Mouse (Mus musculus): ENCODE results near the gene Rbms3.

Gene Rbms3

GRCm38 (mm10) chr9:117476753-117477152, 153.0 kb downstream of the Rbms3 start:
- no peak for DNase-seq

GRCm38 (mm10) chr9:117452816-117453215, 176.9 kb downstream of the Rbms3 start:
- no peak for DNase-seq

DNA sequence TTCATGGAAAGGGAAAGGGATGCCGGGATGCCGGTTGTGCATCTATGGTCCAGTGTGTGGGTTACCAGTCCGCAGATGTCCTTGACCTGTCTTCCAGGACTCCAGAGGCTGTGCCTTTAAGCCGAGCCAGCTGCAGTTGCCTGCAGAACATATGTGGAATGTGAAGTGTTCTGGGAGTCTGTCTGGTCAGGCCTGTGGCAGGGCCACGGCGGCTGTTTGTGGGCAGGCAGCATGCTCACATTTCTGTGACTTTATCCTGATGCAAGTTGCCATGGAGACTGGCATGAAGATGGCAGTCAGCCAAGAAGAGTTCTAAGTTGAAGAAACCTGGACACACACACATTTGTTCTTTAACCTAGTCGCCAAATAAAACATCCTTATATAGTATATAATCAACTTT, 187.1 kb downstream of the Rbms3 start:
- DNase-seq, result no peak

DNA sequence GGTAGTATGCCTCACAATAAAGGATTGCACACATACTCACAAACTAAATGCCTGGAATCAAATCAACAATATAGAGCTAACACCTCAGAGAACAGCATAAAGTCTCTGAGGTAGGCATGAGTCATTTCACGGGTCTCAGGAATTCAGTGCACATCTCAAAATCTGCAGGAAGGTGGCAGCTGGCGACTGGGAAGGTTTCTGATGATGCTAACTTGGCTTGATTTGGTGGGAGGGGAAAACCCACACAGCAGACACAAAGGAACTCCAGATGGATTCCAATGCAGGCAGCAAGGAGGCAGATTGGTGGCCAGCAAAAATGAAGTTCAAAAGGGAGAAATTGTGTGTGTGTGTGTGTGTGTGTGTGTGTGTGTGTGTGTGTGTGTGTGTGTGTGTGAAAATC, 193.9 kb downstream of the Rbms3 start:
- no peak for DNase-seq

DNA sequence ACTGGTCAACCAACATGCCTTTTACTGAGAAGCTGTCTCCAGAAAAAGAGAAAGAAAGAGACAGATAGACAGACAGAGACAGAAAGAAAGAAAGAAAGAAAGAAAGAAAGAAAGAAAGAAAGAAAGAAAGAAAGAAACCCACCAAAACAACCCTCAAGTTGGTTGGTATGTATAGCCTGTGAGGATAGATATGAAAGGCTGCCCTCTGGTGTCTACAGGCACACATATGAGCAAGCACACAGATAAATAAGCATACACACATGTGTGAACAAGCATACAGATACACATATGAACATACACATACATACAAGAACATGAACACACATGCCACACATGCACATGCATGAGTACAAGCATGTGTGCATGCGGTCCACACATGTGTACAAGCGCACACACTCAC, 199.0 kb downstream of the Rbms3 start:
- no peak for DNase-seq

GRCm38 (mm10) chr9:117429217-117430105, 200.3 kb downstream of the Rbms3 start:
- DNase-seq, result no peak

- DNase-seq, result no peak
Observed at GRCm38 (mm10) chr9:117423259-117423658, 206.5 kb downstream of the Rbms3 start.

DNA sequence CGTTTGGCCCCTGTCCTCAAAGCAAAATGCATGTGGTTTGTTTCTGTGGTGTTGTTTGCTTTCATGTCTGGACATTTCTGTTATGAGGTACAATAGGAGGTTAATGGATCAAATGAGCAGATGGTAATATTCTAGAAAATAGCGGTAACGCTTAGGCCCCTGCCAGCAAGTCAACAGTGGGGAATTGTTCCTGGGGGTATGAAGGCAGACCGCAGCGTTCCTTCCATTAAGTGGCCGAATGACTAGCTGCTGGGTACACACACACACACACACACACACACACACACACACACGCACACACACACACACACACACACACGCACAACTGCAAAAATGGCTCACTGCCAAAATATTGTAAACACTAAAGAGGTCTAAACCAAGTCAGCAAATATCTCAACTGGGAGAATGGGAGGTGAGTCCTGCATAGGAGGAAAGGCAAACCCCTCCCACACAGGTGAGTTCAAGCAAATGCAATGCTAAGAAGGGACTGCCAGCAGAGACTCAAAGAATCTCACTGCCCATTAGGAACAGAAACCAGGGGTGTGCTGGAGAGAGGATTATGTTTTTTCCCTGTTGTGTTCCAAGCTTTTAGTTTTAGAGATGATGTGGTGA, 209.7 kb downstream of the Rbms3 start:
- no peak for DNase-seq

DNA sequence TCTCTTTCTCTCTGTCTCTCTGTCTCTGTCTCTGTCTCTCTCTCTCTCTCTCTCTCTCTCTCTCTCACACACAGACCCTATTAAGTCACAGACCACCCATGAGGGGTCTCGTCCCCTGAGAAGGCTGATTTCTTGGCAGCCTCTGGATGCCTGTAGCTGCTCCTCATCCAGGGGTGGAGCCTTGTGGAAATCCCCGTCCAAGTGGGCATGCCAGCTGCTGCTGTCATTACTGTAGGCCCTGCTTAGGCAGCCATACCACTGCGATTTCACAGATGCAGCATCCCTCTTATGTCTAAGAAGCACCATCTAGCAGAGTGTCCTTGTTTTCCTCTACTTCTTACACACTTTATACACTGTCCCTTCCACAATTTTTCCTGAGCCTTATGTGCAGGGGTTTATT, 216.5 kb downstream of the Rbms3 start:
- no peak for DNase-seq

- DNase-seq, result no peak
Observed at GRCm38 (mm10) chr9:117412584-117412983, 217.1 kb downstream of the Rbms3 start.

DNA sequence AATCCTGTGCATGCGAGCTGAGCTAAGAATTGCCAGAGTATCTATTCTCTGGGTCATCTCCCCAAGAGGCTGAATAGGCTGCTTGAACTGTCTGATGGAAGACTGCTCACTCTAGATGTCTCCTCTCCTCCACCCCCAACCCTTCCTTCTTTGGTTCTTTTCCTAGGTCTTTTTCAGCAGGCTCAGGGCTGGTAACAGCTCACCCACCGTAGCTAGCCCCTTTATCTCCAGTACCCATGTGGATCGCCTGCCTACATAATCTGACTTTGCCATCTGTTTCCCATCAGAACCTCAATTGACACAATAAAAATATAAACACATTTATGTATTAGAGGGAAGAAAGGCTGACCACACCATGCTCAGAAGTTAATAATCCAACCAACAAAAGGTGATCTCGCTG, 225.1 kb downstream of the Rbms3 start:
- DNase-seq, result no peak

DNA sequence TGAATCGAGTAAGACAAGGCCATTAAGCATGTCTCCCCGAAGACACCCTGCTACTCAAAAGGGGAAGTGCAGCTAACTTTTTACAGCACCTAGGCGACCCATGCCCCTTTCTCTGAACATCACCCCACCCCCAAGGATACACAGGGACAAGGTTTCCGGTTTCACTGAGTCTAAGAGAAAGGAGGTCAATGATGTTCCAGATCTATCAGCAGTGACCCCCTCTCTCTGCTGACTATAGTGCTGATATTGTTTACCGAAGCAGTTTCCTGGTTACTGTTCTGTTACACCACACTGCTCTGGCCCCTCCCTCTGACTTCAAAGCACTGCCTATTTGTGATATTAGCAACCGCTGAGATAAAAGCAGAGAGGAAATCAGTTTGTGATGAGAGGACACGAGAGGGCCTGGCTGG, 229.4 kb downstream of the Rbms3 start:
- DNase-seq, result no peak

GRCm38 (mm10) chr9:117397071-117397470, 232.6 kb downstream of the Rbms3 start:
- no peak for DNase-seq

DNA sequence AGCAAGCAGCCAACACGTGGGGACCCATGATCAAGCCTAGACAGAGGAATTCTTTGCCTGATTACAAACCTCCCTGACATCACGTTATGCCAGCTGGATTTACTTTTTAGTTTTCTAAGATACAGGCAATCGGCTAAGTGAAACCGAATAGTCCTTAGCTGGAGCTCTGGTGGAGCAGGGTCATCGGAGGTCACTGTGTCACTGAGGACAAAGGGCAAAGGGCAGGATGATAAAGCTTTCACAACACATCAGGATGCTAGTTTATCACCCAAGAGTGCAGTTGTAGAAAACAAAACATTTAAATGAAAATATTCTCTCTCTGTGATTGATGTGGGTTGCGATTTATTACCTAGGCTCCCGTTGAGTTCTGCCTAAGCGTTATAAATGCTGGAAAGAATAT, 233.1 kb downstream of the Rbms3 start:
- DNase-seq, result no peak

- DNase-seq, result no peak
Observed at GRCm38 (mm10) chr9:117393626-117394525, 235.8 kb downstream of the Rbms3 start.

DNA sequence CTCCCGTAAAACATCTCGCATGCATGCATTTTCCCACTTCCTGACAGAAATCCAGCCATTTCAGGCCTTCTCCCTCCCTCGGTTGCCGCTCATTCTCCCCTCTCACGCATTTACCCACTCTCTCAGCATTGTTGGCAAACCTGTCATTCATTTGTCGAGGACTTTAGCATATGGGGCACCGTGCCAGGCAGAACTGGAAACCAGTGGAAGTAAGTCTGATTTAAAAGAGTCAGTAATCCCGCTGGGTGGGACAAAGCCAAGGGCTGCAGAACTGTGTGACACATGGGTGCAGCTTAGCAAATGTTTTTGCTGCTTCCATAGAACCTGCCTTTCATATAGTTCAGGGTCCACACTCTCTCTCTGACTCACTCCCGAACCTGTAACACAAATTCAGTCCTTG, 241.7 kb downstream of the Rbms3 start:
- no peak for DNase-seq

GRCm38 (mm10) chr9:117380876-117381275, 248.8 kb downstream of the Rbms3 start:
- DNase-seq, result no peak

DNA sequence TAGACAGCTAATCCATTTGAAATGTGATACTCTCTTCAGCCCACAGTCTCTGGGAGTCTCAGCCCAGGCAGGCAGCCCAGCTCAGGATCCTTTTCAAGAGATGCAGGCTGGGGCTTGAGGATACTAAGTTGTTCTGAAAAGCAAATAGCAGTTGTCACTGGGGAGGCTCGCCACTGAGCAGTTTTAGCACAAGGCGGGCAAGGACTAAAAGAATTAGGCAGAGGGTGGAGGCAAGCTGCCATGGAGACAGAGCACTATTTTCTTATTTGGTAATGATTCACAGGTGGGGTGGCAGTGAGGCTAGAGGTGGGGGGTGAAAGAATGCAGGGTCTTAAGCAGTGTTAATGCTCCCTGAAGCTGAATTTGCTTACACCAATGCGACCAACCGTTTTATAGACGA, 249.6 kb downstream of the Rbms3 start:
- DNase-seq, result no peak

GRCm38 (mm10) chr9:117379448-117379983, 250.2 kb downstream of the Rbms3 start:
- no peak for DNase-seq

DNA sequence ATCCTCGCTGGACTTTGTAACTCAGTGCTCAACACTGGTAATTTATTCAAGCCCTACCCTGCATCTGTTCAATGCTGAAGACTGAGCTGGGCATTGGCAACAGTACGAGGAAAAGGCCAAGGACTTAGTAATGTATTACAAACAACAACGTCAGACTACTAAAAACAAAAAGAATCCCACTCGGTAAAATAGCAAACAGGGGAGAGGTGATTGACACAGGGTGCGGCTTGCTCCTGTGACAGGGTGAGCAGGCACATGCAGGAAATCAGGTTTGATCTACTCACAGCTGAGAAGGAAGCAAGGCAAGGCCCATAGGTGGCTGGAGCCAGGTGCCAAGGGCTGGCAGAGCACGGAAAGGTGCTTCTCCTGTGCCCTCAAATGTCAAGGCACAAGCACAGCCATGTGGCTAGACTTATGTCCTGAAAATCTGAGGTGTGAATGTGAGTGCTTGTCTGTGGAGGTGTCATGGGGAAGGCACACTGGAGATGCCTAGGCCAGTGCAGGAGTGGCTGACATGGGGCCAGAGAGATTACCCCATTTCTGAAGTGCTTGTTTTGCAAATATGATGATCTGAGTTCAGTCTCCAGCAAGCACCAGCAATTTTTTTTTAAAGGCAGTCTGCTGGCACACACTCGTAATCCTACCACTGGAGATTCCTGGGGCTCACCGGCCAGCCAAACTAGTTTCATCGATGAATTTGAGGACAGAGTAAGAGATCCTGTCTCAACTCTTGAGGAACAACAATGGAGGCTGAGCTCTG, 251.4 kb downstream of the Rbms3 start:
- no peak for DNase-seq

DNA sequence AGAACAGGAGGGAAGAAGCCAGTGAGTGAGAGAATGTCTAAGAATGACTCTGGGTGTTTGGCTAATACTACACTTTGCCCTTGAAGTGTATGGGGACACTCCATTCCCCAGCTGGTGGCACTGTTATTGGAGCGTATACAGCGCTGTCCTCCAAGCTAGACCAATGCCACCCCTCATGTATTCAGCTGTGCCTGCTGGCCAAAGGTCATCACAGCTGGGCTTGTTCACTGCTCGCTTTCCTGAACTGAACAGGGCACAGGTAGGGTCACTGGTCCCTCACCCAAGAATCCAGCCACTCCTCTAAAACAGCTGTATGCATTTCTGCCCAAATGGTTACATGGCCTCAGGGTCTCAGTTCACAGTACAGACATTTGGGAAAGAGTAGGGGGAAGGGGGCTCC, 253.9 kb downstream of the Rbms3 start:
- DNase-seq, result no peak

DNA sequence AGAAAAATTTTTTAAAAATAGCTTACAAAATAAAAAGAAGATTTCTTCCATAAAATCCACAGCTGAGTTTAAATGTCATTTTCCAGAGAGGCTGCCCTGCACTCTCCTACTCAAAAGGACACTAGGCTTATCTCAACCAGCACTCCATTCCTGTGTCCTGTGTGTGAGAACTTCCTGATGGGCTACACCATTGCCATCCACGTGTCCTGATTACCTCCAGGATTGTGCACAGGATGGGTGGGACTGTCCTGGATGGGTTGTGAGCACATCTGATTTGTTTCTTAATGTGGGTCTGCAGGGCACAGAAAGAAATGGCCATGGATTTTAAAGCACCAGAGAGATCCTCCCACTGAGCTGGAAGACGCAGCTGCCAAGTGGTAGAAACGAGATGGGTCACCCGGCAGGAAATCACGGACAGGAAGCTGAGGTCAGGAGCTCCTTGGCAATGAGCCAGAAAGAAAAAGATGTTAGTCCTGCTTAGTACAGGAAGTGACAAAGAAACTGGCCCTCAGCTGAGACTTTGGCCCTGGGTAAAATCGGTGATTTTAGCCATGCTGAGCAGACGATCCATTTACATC, 256.5 kb downstream of the Rbms3 start:
- no peak for DNase-seq
